Mouse (Mus musculus): ENCODE measurements around the gene Fam222b. TPM values are rescaled to one million over a fixed set of nuclear protein-coding genes. Genes with fewer than 3 reads are reported as not detected.

The Fam222b gene
- polyA plus RNA-seq, 2 experiments = 11.7 to 13.3 TPM

DNA sequence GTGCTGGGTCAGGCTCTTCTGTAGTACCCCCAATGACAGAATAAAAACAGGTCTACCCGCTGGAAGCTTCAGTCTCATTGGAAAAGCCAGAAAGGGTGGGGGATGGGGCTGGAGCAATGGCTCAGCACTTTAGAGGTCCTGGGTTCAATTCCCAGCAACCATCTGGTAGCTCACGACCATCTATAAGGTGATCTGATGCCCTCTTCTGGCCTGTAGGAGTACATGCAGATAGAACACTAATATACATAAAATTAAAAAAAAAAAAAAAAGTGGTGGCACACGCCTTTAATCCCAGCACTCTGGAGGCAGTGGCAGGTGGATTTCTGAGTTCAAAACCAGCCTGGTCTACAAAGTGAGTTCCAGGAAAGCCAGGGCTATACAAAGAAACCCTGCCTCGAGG lies 76.9 kb downstream of the Fam222b start:
- ATAC-seq (ENCODE audit: low FRiP score, low read depth) (no peak), DNase-seq (ENCODE audit: low spot score) (no peak)
- no peak overlapping the region for H3K4me3 ChIP-seq (replicated peaks; ENCODE audit: low read length)
- WGBS = 68% methylated on average over 4 of the region's 4 CpGs
- no peaks in the 10 kb centered on the region for H3K9me3 ChIP-seq (ENCODE audit: control insufficient read depth, low read length)
- H3K27ac ChIP-seq (replicated peaks; ENCODE audit: low read depth, low read length) = no peak overlapping the region
- H3K36me3 ChIP-seq (ENCODE audit: control insufficient read depth, insufficient read depth, low read length) = peaks cover 6% of the 10 kb centered on the region; the same call in 1 of the 2 replicates
- no peak for TF ChIP-seq POLR2A (IDR thresholded peaks at IDR 0.05; ENCODE audit: borderline replicate concordance, extremely low read depth, insufficient read depth, insufficient read length)
- peaks cover 9% of the 10 kb centered on the region for H3K4me1 ChIP-seq (ENCODE audit: control insufficient read depth, insufficient read depth, low read length)
- H3K4me2 ChIP-seq (replicated peaks; ENCODE audit: low read depth, low read length, severe bottlenecking) = no peak overlapping the region
- no peak overlapping the region for H3K9ac ChIP-seq (ENCODE audit: low read depth, low read length, severe bottlenecking)
- no peaks in the 10 kb centered on the region for H3K27me3 ChIP-seq (ENCODE audit: control insufficient read depth, insufficient read depth, low read length)

DNA sequence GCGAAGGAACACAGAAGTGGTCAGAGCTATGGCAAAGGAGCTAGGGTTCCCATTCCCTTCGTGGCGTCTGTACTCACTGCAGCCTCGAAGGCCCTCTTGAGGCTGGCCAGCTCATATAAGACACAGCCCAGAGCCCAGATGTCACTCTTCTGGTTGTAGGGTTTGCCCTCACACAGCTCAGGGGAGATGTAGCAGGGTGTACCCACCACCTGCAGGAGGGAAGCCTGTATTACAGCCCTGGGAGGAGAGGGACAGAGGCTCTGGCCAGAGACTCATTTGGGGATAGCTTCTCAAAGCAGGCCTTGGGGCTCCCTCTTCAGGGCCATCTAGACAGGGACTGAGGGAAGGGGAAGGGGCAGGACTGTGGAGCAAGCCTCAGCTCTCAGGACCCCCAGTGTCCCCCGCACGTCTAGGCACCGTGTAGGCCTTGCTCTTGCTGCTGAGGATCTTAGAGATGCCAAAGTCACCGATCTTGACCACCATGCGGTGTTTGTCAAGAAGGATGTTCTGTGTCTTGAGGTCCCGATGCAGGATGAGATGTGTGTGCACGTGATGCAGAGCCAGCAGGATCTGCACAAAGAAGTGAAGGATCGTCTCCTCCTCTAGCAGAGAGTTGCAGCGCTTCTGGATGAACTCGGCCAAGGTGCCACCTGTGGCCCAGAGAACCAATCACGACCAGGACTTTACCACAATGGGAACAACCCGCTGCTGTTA lies 77.7 kb downstream of the Fam222b start:
- no peak for DNase-seq (ENCODE audit: low spot score)
- H3K9ac ChIP-seq (ENCODE audit: low read depth, low read length, severe bottlenecking) = no peak overlapping the region

DNA sequence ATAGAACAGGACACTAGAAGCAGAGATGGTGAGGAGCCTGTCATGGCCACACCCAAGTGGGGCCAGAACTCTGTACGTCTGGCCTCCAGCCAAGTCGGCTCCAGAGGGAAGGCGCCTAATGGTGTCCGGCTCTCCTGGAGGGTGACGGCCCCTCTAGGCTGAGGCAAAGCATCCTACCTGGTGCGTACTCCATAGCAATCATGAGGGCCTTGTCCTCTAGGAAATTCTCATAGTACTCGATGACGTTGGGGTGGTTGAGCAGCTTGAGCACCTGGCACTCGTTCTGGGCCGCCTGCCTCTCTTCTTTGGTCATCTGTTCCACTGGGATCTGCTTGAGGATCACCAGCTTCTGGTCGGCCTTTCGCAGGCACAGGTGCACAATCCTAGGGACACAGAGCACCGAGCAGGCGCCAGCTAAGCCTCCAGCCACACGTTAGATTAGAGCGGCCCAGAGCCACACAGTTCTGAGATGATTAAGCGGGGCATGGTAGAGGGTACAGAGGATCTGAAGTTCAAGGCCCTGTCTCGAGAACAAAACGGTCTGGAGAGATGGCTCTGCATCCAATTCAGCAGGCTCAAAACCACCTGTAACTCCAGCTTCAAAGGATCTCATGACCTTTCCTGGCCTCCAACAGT lies 78.4 kb downstream of the Fam222b start:
- DNase-seq (ENCODE audit: low spot score) (no peak), ATAC-seq (ENCODE audit: low FRiP score, low read depth) (no peak)
- Histone ChIP-seq H3K27ac (replicated peaks; ENCODE audit: low read depth, low read length) (no peak overlapping the region), H3K27me3 (ENCODE audit: control insufficient read depth, insufficient read depth, low read length) (no peaks in the 10 kb centered on the region), H3K4me1 (ENCODE audit: control insufficient read depth, insufficient read depth, low read length) (peaks cover 12% of the 10 kb centered on the region), H3K4me3 (replicated peaks; ENCODE audit: low read length) (no peak overlapping the region), H3K36me3 (ENCODE audit: control insufficient read depth, insufficient read depth, low read length) (peaks cover 6% of the 10 kb centered on the region; the same call in 1 of the 2 replicates), H3K4me2 (replicated peaks; ENCODE audit: low read depth, low read length, severe bottlenecking) (no peak overlapping the region), H3K9ac (ENCODE audit: low read depth, low read length, severe bottlenecking) (no peak overlapping the region), H3K9me3 (ENCODE audit: control insufficient read depth, low read length) (no peaks in the 10 kb centered on the region)
- whole genome bisulfite sequencing = 84% methylated on average over 19 of the region's 19 CpGs
- TF ChIP-seq POLR2A (IDR thresholded peaks at IDR 0.05; ENCODE audit: borderline replicate concordance, extremely low read depth, insufficient read depth, insufficient read length) = no peak

More for the DNA sequence above, 77.7 kb downstream of the Fam222b start:
- H3K4me3 ChIP-seq (replicated peaks; ENCODE audit: low read length) = no peak overlapping the region
- H3K4me2 ChIP-seq (replicated peaks; ENCODE audit: low read depth, low read length, severe bottlenecking) = no peak overlapping the region
- WGBS = 77% methylated on average over 16 of the region's 16 CpGs
- ATAC-seq (ENCODE audit: low FRiP score, low read depth) = no peak
- H3K36me3 ChIP-seq (ENCODE audit: control insufficient read depth, insufficient read depth, low read length) = peaks cover 6% of the 10 kb centered on the region; the same call in 1 of the 2 replicates
- H3K27ac ChIP-seq (replicated peaks; ENCODE audit: low read depth, low read length) = no peak overlapping the region
- H3K27me3 ChIP-seq (ENCODE audit: control insufficient read depth, insufficient read depth, low read length) = no peaks in the 10 kb centered on the region
- no peaks in the 10 kb centered on the region for H3K9me3 ChIP-seq (ENCODE audit: control insufficient read depth, low read length)
- TF ChIP-seq POLR2A (IDR thresholded peaks at IDR 0.05; ENCODE audit: borderline replicate concordance, extremely low read depth, insufficient read depth, insufficient read length) = no peak
- peaks cover 8% of the 10 kb centered on the region for H3K4me1 ChIP-seq (ENCODE audit: control insufficient read depth, insufficient read depth, low read length)

GRCm38 (mm10) chr11:78174506-78174905 lies 80.0 kb downstream of the Fam222b start:
- no peak for DNase-seq (ENCODE audit: low spot score)
- no peak for ATAC-seq (ENCODE audit: low FRiP score, low read depth)
- Histone ChIP-seq H3K36me3 (ENCODE audit: control insufficient read depth, insufficient read depth, low read length) (peaks cover 8% of the 10 kb centered on the region; the same call in 1 of the 2 replicates), H3K4me2 (replicated peaks; ENCODE audit: low read depth, low read length, severe bottlenecking) (0 out of 2 replicates have a peak overlapping the region, but pooled peaks have one; percentile 7), H3K9me3 (ENCODE audit: control insufficient read depth, low read length) (no peaks in the 10 kb centered on the region), H3K4me1 (ENCODE audit: control insufficient read depth, insufficient read depth, low read length) (peaks cover 16% of the 10 kb centered on the region), H3K27me3 (ENCODE audit: control insufficient read depth, insufficient read depth, low read length) (no peaks in the 10 kb centered on the region), H3K4me3 (replicated peaks; ENCODE audit: low read length) (no peak overlapping the region), H3K9ac (ENCODE audit: low read depth, low read length, severe bottlenecking) (no peak overlapping the region), H3K27ac (replicated peaks; ENCODE audit: low read depth, low read length) (no peak overlapping the region)
- WGBS = 90% methylated on average over 3 of the region's 3 CpGs
- TF ChIP-seq POLR2A (IDR thresholded peaks at IDR 0.05; ENCODE audit: borderline replicate concordance, extremely low read depth, insufficient read depth, insufficient read length) = no peak

DNA sequence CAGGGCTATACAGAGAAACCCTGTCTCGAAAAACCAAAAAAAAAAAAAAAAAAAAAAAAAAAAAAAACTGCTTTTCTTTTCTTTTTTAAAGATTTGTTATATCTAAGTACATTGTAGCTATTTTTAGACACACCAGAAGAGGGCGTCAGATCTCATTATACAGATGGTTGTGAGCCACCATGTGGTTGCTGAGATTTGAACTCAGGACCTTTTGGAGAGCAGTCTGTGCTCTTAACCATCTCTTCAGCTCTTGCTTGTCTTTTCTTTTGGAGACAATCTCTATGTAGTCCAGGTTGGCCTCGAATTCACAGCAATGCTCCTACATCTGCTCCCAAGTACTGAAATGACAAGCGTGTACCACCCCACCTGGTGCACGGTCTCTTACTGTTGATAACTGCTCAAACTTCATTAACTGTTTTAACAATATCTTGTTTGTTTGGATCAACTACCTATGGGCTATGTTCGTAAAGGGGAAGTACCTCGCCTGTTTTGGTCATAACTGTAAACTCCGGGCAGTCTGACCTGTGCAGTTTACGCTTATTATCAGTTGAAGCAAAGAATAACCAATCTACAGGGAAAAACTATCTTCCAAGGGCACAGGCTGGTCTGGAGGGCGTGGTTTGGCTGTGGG lies 81.4 kb downstream of the Fam222b start:
- Histone ChIP-seq H3K4me1 (ENCODE audit: control insufficient read depth, insufficient read depth, low read length) (peaks cover 27% of the 10 kb centered on the region), H3K27me3 (ENCODE audit: control insufficient read depth, insufficient read depth, low read length) (no peaks in the 10 kb centered on the region), H3K36me3 (ENCODE audit: control insufficient read depth, insufficient read depth, low read length) (peaks cover 22% of the 10 kb centered on the region), H3K4me3 (replicated peaks; ENCODE audit: low read length) (peak overlapping the region; percentile 46), H3K4me2 (replicated peaks; ENCODE audit: low read depth, low read length, severe bottlenecking) (peak overlapping the region; percentile 46), H3K9me3 (ENCODE audit: control insufficient read depth, low read length) (no peaks in the 10 kb centered on the region), H3K9ac (ENCODE audit: low read depth, low read length, severe bottlenecking) (peak overlapping the region; percentile 40; the same call in 1 of the 2 replicates), H3K27ac (replicated peaks; ENCODE audit: low read depth, low read length) (peak overlapping the region; percentile 40; the same call in 1 of the 2 replicates)
- ATAC-seq (ENCODE audit: low FRiP score, low read depth) = no peak
- no peak for TF ChIP-seq POLR2A (IDR thresholded peaks at IDR 0.05; ENCODE audit: borderline replicate concordance, extremely low read depth, insufficient read depth, insufficient read length)
- WGBS = 2% methylated on average over 9 of the region's 10 CpGs
- DNase-seq (ENCODE audit: low spot score) = no peak

Measured in limb, embryonic 14.5 days (tissue).